Mouse (Mus musculus) megakaryocyte-erythroid progenitor cell, adult 5-6 weeks (primary cell): ENCODE results near the gene Cnot11. TPM values are rescaled to one million over a fixed set of nuclear protein-coding genes. Genes with fewer than 3 reads are reported as not detected.
A peak's percentile ranks its signal among the peaks of the same experiment; 100 is the strongest.

Source experiments
- ATAC-seq: replicated peaks from 2 replicates; pipeline ENCODE4 v1.8.0; 2016; ENCODE audit warnings: mild to moderate bottlenecking, inconsistent platforms; ENCODE audit not compliant: severe bottlenecking, poor library complexity, low FRiP score, low TSS enrichment
- total RNA-seq, 2 experiments: library from RNA; stranded (forward) in 1 of 2; stranded (reverse) in 1 of 2; fragments of 200-1000, 215-1000 nt in 1 of 2; fragments of >200 nt in 1 of 2; fragmentation: Nextera tagmentation in 1 of 2; gene quantifications; 2 replicates each; pipeline ENCODE4 v1.2.3; 2014 to 2017

Gene Cnot11
- total RNA-seq, 2 experiments from 2014 or later: 25.9 to 28.9 TPM

DNA sequence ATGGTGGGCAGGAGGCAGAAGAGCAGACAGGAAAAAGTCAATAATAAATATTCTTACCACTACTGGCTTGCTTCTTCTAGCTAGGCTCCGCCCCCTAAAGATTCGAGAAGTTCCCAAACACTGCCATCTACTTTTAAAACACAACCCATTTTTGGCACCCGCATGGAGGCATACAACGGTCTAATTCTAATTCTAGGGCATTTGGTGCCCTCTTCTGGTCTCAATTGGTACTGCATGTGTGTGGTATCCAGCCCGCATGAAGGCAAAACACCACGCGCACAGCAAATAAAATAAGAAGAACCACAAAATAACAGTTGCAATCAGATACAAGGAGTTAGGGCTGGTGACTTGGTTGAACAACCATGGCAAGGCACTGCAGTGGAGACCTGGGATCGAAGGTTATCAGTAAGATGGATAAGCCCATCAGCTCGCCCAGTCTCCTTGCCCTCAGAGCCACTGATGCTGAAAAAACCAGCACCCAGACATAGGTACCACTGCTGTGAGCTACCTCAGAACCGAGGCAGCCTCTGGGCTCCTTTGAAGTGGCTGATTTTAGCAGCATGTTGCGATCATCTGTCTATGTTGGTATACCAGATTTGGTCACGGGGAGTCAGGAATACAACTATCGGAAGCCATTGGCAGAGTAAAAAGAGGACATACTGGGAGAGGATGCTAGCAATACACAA, 4.4 kb upstream of the Cnot11 start:
- peak; percentile 68 for ATAC-seq

DNA sequence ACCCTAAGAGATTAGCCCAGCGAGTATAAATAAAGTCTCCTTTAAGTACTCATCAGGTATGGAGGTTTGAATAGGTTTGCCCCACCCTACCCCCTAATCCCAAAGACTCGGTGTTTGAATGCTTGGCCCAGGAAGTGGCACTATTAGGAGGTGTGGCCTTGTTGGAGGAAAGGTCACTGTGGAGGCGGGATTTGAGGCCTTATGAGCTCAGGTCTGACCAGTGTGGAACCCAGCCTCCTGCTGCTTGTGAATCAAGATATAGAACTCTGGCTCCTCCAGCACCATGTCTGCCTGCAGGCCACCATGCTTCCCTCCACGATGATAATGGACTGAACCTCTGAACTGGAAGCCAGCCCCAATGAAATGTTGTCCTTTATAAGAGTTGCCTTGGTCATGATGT, 3.8 kb upstream of the Cnot11 start:
- ATAC-seq: no peak

DNA sequence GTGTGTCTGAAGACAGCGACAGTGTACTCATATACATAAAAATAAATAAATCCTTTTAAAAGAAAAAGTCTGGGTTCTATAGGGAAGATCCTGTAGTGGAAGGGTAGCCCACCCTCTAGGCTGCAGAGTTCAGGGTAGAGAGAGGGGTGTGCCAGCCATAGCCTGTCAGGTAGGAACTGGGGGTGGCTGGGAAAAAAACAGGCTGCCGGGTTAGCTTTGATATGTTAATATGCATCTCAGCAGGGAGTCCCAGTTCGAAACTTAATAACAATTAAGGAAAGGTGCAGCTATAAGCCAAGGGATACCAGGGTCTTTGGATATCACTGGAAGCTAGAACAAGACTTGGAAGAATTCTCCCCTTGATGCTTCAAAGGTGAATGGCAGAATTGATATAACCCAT, 875 bp upstream of the Cnot11 start:
- ATAC-seq: no peak

DNA sequence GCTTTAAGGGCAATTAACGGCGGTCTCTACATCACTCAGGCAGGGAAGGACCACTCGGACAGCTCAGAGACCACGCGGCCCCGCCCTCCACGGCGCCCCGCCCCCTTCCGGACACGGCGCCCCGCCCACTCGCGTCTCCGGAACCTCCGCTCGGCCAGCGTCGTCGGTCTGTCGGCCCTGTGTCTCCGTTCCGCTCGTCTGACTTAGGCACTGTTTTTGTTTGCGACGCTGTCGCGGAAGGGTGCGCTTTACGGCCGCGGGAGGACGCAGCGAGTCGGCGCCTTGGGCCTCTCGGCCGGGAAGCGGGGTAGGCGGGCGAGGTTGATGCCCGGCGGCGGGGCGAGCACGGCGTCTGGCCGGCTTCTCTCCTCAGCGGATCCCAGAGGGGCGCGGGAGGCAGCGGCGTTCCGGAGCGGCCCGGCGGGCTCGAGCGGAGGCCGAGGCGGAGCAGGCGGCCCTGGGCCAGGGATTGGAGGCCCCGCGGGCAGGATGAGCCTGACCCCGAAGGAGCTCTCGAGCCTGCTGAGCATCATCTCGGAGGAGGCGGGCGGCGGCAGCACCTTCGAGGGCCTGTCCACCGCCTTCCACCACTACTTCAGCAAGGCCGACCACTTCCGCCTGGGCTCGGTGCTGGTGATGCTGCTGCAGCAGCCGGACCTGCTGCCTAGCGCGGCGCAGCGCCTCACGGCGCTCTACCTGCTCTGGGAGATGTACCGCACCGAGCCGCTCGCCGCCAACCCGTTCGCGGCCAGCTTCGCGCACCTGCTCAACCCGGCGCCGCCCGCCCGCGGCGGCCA, 921 bp downstream of the Cnot11 start:
- ATAC-seq: peak; percentile 89

DNA sequence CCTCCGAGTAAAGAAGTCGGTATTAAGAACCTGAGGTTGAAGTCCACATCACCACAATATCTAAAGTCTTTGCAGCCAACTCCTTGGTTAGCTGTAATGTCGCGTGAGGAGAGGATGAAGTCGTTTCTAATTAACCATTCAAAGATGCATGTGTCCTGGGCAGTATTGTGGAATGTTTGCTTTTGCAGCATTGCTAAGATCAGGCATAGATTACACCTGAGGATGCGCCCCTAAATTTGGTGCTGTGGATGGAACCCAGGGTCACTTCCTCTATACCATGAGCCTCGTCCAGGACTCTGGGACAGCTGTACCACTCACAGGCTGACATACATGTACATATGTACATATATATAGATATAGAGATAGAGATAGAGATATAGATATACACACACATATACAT, 1.9 kb downstream of the Cnot11 start:
- no peak for ATAC-seq

DNA sequence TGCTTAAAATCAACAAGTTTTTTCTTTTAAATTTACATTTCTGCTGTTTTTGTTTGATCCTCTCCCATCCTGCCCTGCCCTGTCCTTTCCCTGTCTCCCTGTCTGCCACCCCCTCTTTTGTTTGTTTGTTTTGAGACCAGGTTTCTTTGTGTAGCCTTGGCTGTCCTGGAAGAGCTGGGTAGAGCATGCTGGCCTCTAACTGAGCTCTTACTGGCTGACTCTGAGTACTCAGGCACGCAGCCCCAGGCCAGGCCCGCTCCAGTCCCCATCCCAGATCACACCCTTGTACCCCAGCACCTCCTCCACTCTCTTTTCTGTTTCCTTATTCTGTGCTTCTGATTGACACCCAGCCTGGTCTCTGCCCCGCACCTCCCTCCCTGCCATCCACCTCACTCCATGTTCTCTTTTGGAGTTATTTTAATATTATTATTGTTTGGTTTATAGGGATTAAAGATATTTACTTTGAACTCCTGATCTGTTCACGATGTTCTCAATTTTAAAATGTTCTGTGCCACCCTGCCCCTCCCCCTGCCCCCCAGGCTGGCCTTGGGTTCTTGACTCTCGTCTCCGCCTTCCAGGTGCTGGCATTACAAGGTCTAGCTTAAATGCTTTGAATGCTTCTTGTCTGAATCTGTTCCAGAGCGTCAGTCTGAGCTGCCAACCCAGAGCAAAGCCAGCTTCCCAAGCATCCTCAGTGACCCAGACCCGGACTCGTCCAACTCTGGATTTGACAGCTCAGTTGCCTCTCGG, 3.0 kb downstream of the Cnot11 start:
- no peak for ATAC-seq

DNA sequence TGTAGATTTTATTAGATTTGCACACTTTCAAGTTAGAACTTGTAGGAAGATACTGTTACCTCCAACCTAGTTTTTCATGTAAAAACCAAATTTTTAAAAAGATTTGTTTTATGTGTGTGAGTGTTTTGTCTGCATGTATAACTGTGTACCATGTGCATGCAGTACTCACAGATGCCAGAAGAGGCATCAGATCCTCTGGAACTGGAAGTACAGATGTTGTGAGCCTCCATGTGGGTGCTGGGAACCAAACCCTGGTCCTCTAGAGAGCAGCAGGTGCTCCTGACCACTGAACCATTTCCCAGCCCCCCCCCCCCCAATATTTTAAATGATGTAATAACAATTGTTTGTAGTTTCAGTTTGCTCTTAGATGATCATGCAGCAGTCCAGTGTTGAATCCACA, 5.8 kb downstream of the Cnot11 start:
- no peak for ATAC-seq

DNA sequence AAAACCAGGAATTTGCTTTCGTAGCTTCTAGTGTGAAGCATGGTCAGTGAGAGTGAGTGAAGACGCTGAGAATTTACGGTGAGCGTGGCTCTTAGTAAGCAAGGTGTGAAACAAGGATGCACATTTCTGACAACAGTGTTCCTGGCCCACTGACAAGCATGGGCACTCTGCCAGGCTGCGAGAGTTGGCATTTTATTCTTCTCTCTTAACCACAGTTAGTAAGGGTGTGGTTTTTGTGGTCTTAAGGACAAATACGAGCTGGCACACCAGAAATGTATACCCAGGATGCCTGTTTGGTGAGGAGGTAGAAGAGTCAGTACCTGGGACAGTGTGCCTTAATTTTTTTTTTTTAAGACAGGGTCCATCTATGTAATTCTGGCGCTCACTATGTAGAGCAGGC, 10.8 kb downstream of the Cnot11 start:
- ATAC-seq: peak; percentile 89

DNA sequence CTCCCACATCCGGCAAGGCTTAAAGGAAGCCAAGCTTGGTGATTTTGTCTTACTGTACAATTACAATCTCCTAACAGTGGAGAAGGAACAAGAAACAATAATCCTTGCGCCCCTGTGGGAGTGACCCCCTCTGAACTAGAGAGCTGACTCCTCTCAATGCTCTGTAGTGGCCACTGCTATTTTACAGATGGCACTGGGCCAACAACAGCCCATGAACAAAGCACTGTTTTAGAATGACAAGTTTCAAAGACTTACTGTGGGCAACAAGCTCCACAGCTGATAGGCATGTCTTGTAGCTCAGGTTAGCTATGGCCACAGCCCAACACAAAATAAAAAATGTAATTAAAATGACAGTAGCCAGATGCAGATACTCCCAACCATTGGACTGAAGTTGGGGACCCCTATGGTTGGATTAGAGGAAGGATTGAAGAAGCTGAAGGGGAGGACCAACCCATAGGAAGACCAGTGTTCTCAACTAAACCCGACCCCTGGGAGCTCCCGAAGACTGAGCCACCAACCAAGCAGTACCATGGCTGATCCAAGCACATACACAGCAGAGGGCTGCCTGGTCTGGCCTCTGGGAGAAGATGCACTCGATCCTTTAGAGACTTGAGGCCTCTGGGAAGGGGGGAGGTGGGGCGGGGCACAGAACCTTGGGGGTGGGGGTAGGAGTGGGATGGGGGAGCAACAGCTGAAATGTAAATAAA, 11.5 kb downstream of the Cnot11 start:
- no peak for ATAC-seq

DNA sequence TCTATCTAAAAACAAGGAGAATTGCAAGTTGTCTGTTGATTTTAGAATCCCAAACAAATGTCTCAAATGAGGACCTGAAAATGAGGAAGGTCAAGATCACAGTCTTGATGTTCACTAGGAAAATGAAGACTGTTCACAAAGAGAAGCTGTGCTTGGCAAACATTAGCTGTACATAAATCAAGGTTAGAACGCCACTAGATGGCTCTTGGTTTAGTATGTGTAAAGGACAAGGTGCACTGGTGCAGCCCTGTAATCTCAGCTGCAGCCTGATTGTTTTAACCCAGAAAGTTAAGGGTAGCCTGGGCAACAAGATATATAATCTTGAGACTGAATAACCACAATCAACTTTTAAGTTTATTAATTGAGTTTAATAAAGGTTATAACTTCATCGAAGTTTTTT, 12.4 kb downstream of the Cnot11 start:
- ATAC-seq: no peak

DNA sequence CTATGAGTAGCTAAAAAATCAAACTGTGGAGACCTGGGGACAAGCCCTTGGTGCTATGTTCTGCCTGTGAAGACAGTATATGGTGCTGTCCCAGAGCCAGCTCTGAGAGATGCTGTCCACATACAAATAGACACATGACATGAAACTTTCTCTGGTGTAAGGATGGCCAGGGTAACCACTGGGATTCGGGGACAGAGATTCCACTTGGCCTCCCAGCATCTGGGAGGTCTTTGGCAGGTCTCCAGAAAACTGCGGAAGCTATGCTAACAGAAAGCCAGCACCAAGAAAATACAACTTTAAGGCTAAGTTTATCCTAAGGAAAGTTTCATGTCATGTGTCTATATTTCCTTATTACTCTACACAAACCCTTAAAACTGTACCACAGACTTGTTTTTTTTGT, 15.0 kb downstream of the Cnot11 start:
- ATAC-seq: no peak

DNA sequence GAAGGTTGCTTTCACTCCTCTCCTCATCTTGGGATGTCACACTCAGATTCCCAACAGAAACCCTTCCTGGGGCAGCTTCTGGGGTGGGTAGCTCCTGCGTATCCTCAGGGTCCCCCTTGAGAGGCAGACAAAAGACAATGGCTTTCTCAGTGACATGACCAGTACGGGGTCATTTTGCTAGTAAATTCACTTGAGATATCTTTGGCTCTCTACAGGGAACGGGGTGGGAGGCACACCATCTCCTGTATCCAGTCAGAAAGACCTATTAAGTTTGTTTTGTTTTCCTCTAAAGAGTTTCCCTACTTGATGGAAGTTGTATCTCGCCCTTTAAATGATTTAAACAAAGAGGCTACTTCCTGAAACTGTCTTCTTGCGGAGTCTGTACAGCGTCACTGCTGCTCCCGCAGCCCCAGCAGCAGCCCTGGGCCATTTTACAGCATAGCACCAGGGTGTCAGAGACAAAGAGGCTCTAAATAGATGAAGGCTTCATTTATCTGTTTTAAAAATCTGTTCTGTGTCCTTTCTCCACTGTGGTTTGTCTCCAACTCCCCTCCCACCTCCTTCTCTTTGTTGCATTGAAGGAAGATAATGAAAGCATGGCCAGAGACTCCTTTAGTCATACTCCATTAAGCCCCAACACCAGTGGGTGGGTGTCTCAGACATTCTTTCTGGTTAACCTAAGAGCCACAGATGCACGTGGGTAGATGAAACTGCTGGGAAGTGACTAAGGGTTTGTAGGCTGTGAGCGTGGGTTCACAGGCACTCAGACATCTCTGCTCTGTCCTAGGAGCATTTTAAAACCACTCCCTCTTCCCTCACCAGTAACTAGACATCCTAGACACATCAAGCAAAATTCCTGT, 21.0 kb downstream of the Cnot11 start:
- ATAC-seq: 0 out of 2 replicates have a peak, but pooled peaks have one; percentile 14

DNA sequence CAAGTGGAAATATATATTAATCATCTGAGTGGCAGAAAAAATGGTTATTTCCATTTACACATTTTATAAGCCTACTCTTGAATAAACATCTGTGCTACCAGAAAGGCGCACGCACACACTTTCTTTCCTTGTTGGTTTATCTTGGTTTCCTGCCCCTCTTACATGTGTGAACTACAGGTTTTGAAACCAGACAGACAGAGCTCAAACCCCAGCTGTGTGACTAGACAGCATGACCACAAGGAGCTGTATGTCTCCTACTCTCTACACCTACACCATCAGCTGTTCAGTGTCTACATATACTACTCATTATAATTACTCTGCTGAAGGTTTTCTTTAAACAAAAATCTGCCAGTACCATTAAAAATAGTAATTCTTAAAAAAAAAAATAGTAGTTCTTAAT, 24.2 kb downstream of the Cnot11 start:
- ATAC-seq: no peak

DNA sequence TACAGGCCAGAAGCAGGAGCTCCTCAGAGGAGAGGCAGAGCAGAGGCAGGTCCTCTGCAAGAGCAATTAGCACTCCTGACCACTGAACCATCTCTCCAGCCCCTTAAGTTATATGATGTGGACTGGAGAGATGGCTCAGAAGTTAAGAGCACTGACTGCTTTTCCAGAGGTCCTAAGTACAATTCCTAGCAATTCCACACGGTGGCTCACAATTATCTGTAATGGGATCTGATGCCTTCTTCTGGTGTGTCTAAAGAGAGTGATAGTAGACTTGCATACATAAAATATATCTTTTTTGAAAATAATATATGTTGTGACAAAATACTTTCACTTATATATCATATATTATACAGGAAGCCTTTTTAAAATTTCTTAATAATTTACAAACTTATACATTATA, 27.1 kb downstream of the Cnot11 start:
- ATAC-seq: no peak

DNA sequence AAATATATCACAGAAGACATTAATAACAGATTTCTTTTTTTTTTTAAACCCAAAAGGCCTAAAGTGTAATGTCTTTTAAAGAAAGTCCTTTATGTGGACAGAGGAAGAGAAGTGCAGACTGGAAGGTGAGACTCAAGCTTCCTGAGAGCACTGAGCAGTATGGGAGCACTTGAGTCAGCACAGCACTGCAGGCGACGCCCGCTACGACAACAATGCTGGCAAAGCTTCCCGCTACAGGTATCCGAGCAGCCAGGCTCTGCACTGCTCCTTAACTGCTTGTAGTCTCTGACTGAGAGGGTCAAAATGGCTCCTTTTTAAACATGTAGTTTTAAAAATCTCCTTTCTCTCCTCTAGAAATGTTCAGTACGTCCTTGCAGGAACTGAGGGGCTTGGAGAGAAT, 28.4 kb downstream of the Cnot11 start:
- no peak for ATAC-seq

DNA sequence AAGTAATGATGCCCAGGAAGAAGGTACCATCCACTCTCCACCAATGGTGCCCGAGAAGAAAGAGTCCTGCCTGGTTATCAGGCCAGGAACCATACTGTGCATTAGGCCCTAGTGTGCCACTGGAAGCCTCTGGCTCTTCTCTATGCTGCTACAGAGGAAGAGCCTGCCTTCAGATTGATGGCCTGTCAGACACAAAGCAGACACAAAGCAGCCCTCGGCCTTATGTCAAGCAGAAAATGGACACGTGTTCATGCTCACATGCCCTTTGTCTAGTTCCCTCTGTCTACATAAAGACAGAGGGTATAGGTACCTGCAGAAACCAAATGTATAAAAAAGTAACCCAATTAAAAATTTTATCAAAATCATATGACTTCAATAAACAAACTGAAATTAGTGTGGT, 29.8 kb downstream of the Cnot11 start:
- no peak for ATAC-seq

DNA sequence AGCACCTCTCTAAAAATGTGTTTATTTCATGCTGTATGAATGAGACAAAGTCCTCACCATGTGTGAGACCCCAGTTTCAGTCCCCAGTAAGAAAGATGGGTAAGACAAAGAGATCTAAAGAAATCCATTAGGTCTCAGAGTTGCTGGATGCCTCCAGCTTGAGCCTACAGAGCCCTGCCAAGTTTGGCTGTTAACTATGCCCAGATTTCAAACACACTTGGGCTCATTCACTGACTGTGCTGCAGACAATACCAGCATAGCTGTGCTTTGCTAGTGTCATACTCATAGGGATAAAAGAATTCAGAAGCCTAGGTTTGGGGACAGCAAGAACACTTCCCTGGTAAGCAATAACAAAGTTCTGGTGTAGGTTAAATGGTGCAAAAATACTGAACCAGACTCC, 33.3 kb downstream of the Cnot11 start:
- ATAC-seq: no peak

DNA sequence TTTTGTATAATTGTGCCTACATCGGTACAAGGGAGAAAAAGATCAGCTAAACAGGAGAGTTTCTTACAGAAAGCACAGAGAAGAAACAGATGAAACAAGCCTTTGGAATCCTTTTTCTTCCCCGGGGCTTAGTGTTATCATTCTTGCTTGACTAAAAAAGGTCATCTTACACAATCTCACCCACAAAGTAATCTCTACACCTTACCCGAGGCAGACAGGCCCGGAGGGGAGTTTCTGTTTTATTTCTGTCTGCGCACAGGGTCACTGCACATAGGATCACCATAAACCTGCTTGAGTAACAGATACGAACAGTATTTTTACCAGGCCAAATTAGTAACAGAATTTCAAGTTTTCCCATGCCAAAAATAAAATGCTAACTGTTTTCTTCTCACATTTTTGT, 36.9 kb downstream of the Cnot11 start:
- no peak for ATAC-seq

DNA sequence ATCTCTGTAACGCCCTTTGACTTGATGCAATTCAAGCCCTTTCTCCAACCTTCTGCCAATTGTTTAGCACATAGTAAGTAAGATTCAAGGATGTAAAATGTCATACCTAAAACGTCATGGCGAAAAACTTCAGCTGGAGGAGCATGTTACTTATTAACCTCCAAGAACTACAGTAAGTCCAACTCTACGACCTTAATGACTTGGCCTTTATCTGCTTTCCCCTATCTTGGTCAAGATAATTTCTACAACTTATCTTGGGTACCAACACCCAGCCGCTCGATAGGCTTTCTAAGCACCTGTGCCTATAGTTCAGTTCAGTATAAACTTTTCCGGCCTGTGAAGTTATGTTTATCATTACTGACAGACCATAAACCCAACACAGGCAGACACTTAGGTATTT, 39.1 kb downstream of the Cnot11 start:
- ATAC-seq: no peak
